Mouse (Mus musculus): ENCODE results near the gene Hadh.
A peak's percentile ranks its signal among the peaks of the same experiment; 100 is the strongest.

GRCm38 (mm10) chr3:131312340-131312739, 40.4 kb upstream of the Hadh start:
- TF ChIP-seq CTCF (IDR thresholded peaks at IDR 0.05; ENCODE audit: low read depth) = no peak
- TF ChIP-seq EP300 (IDR thresholded peaks at IDR 0.05; ENCODE audit: low read depth) = peak; percentile 69; the same call in 1 of the 2 replicates

Measured in liver, postnatal 0 days (tissue).